Mouse (Mus musculus) small intestine, adult 2 months (tissue): ENCODE measurements around the gene Abcb9.

Experiments used
- CTCF ChIP-seq: fragments of 200-500 bp; IDR thresholded peaks from 2 replicates; pipeline ENCODE4 v1.5.1; 2012; ENCODE audit warnings: low read depth, mild to moderate bottlenecking, control low read depth, inconsistent platforms, low read length, moderate library complexity, mixed read lengths; ENCODE audit not compliant: insufficient replicate concordance, insufficient read length; ENCODE audit errors: extremely low read depth
- POLR2A ChIP-seq: fragments of 200-500 bp; IDR thresholded peaks from 2 replicates; pipeline ENCODE4 v1.6.1; 2012; ENCODE audit warnings: low read depth, mild to moderate bottlenecking, control low read depth, inconsistent platforms, low read length, moderate library complexity

DNA sequence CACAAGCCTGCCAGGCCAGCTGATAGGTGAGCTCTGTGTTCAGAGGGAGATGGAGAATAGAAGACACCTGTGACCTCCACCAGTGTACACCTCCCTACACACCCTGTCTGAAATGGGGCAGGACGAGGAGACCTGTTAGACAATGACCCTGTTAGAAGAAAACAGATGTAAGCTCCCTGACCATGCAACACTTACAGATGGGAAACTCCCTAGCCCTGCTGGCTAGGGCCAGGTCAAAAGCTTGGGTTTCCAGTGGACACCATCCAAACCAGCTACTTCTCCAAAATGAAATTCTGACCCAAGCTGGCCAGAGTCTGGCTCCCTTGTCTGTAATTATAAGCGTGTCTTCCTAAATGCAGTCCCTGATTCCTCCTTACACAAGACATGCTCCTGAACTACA, 79.9 kb downstream of the Abcb9 start:
- TF ChIP-seq POLR2A: no peak
- no peak for TF ChIP-seq CTCF
